Mouse (Mus musculus) macrophage (primary cell): ENCODE measurements around the gene Zfand4. TPM values are rescaled to one million over a fixed set of nuclear protein-coding genes. Genes with fewer than 3 reads are reported as not detected.

ENCODE experiments used
- H3K27ac ChIP-seq: fragments of 350-480 bp; formaldehyde crosslinking; 2 replicates; pipeline ENCODE4 v1.9.0; 2021
- H3K36me3 ChIP-seq: fragments of 350-480 bp; formaldehyde crosslinking; 2 replicates; pipeline ENCODE4 v1.9.0; 2021; ENCODE audit errors: inconsistent target
- H3K4me3 ChIP-seq: fragments of 350-480 bp; formaldehyde crosslinking; 2 replicates; pipeline ENCODE4 v1.9.0; 2021; ENCODE audit errors: inconsistent target
- H3K79me2 ChIP-seq: fragments of 350-480 bp; formaldehyde crosslinking; 2 replicates; pipeline ENCODE4 v1.9.0; 2021; ENCODE audit errors: inconsistent target
- WGBS: methylation state at CpG from one replicate; pipeline ENCODE4 v1.1.7; 2026; ENCODE audit warnings: inconsistent platforms; ENCODE audit not compliant: missing documents; 5-methylcytosine and 5-hydroxymethylcytosine counted together
- polyA plus RNA-seq: library from polyadenylated mRNA; stranded (reverse); fragments of 250-400 nt; gene quantifications from 3 replicates; pipeline ENCODE4 v1.2.4, GENCODE M21; 2018; ENCODE audit warnings: inconsistent platforms

The Zfand4 gene
- polyA plus RNA-seq, 1 experiment from 2014 or later, result 2.6 TPM

DNA sequence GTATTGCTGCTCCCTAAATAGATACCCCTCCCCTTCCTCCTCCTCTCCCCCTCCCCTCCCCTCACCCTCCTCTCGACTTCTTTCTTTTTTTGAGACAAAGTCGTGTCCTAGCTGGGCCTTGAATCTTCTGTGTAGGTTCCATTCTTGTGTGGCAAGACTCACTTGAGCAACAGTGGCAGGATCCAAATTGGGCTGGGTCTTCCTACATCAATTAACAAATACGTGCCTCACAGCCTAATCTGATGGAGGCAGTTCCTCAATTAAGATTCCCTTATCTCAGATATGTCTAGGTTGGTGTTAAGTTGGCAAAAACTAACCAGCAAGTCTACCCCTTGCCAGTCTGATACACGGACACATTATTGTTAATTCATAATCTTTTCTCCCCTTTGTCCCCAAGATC lies 11.7 kb downstream of the Zfand4 start:
- Histone ChIP-seq H3K36me3 (no peaks in the 10 kb centered on the region), H3K4me3 (no peak overlapping the region), H3K27ac (no peak overlapping the region), H3K79me2 (no peaks in the 10 kb centered on the region)
- WGBS, result 62% methylated on average over 4 of the region's 4 CpGs

DNA sequence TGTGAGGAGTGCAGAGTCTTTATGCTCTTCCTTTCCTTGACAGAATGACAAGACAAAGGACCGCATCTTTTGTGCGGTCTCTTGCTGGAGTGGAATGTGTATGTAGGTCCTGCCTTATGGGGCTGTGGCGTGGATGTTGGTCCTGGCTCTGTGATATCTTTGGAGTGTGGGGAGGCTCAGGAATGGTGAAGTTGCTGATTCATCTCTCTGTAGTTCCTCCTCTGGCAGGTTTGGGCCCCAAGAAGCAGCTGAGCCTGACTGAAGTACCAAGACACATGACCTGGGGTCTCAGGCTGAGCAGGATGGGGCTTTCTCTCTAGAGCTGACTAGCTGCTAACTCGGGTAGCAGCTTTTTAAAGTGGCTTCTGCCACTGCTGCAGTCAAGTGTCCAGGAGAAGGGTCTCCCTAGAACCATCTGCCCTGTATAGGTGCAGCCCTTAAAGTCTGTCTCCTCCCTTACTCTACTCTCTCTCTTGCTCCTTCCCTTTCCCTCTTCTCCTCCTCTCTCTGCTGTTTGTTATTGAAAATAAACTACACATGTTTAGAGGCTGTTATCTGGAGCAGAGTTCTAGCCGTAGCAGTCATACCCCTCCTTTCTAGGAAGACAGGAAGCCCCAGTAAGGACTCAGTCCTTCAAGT lies 14.8 kb downstream of the Zfand4 start:
- H3K4me3 ChIP-seq, result no peak overlapping the region
- peak overlapping the region; percentile 22 for H3K27ac ChIP-seq
- 67% methylated on average over 4 of the region's 5 CpGs for WGBS
- H3K79me2 ChIP-seq, result no peaks in the 10 kb centered on the region
- H3K36me3 ChIP-seq, result no peaks in the 10 kb centered on the region

DNA sequence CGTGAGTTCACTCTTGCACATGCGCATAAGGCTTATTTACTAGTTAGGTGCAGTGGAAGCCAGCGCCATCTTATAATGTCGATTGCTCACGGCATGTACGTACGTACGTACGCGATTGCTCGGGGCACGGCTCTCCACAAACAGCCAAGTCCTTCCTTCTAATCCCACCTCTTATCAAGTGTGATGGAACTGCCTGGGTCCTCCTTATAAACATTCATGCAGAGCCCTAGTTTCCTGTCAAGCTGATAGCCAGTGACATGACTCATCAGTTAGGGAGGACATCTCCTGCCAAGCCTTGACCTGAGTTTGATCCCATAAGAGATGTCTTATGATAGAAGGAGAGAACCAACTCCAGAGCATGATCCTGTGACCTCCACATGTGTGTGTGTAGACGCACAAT lies 17.0 kb downstream of the Zfand4 start:
- Histone ChIP-seq H3K4me3 (no peak overlapping the region), H3K79me2 (no peaks in the 10 kb centered on the region), H3K27ac (no peak overlapping the region), H3K36me3 (no peaks in the 10 kb centered on the region)
- 97% methylated on average over 12 of the region's 13 CpGs for whole genome bisulfite sequencing

DNA sequence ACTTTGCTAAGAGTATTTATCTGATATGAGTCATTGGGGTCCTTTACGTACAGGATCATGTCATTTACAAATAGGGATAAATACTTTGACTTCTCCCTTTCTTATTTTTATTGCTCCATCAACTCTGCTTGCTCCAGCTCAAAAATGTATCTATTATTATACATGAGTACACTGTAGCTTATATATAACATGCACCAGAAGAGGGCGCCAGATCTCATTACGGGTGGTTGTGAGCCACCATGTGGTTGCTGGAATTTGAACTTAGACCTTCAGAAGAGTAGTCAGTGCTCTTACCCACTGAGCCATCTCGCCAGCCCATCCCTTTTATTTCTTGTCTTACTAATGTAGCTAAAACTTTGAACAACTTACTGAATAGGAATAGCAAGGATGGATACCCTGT lies 18.5 kb downstream of the Zfand4 start:
- Histone ChIP-seq H3K79me2 (no peaks in the 10 kb centered on the region), H3K4me3 (no peak overlapping the region), H3K27ac (no peak overlapping the region), H3K36me3 (no peaks in the 10 kb centered on the region)
- WGBS, result 69% methylated on average over 4 of the region's 4 CpGs

DNA sequence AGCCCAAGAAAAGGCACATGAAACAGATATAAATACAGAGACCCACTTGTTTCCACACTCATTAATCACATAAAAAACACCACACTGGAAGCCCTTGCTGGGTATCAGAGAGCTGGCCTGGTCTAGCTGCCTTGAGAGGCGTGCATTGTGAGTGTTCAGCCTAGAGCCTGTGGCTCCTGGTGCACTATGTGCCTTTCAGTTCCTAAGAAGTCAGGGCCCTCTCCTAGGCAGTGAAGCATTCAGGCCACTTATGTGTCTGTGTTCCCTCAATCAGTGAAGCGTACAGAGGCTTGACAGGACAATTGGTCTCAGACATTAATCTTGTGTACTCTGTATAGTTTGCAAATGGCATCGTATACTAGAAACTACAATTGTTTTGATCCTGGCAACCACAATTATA lies 19.3 kb downstream of the Zfand4 start:
- no peaks in the 10 kb centered on the region for H3K36me3 ChIP-seq
- WGBS, result 96% methylated on average over 3 of the region's 3 CpGs

DNA sequence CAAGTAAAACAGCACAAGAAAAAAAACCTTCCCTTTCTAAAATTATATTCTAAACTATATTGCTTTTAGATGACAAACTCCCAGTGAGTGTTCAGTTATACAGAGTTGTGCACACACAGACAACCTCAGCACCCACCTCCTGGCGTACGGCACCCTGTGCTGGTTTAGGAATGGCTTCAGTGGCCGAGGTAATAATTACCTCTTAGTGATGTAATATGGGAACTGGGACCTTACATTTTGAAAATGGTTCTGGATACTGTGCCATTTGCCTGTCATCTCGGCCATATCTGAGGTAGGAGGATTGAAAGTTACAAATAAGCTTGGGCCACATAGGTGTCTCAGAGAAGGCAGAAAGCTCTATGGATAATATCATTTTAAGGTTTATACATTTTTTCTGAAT lies 22.3 kb downstream of the Zfand4 start:
- WGBS, result 96% methylated on average over 4 of the region's 4 CpGs
- no peak overlapping the region for H3K4me3 ChIP-seq
- H3K79me2 ChIP-seq, result no peaks in the 10 kb centered on the region
- H3K36me3 ChIP-seq, result no peaks in the 10 kb centered on the region
- no peak overlapping the region for H3K27ac ChIP-seq

More for the DNA sequence above, 19.3 kb downstream of the Zfand4 start:
- no peaks in the 10 kb centered on the region for H3K79me2 ChIP-seq
- no peak overlapping the region for H3K27ac ChIP-seq
- H3K4me3 ChIP-seq, result no peak overlapping the region

DNA sequence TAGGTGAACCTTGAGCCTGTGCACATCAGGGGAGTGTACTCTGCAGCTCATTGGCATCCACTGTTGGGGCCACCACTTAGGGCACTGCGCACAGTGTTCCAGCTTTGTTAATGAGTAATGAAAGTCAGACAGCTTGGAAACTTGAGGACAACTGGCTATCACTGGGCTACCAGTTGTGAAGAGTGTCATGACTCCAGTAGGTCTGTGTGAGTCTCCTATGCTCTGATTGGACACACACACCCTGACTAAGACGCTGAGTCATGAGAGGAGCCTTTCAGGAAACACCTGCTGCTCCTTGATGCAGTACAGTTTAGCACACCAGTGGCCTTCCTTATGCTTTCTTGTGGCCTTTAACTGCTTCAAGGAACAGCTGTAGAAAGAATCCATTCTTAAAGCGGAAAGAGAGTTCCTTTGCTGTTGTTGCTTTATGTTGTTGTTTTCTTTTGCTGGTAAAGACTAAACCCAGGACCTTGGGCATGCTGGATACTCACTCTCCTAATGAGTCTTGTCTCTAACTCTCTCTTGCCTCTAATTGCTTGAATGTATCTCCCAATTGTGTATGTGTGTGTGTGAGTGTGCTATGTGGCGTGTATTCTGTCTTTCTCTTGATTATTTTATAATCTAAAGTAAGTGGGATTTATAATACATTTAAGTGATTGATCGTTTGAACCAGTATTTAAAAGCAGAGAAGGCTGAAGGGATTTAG lies 23.0 kb downstream of the Zfand4 start:
- WGBS, result 45% methylated on average over 5 of the region's 5 CpGs
- Histone ChIP-seq H3K36me3 (no peaks in the 10 kb centered on the region), H3K27ac (no peak overlapping the region), H3K4me3 (no peak overlapping the region), H3K79me2 (no peaks in the 10 kb centered on the region)

DNA sequence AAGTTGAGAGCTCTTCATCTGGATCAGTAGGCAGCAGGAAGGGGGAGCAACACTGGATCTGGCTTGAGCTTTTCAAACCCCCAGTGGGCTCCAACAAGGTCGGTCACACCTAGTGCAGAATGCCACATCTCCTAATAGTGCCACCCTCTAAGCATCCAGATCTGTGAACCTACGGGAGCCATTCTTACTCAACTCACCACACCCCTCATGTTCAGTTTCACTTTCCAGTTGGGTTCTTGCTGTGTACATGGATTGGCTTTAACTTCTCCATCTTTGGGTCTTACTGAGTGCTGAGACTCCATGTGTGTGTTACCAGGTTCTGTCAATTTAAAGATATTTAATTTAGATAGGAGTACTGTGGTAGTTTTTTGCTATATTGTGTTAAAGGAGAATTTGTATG lies 47.4 kb downstream of the Zfand4 start:
- H3K27ac ChIP-seq, result no peak overlapping the region
- no peaks in the 10 kb centered on the region for H3K36me3 ChIP-seq
- no peaks in the 10 kb centered on the region for H3K79me2 ChIP-seq
- H3K4me3 ChIP-seq, result no peak overlapping the region
- 74% methylated on average over 2 of the region's 2 CpGs for WGBS

DNA sequence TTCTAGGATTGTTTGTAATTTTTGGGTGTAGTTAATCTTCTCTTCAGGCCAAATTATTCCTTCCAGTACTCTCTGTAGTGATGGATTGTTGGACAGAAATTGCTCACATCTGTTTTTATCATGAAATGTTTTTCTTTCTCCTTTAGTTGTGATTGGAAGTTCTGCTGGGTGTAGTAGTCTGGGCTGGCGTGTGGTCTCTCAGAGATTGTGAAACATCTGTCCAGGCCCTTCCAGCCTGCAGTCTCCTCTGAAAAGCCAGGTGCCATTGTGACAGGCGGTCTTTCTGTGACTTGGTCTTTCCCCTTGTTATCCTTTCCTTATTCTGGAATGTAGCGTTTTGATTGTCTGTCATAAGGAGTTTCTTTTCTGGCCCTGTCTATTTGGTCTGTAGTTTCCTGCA lies 55.2 kb downstream of the Zfand4 start:
- no peaks in the 10 kb centered on the region for H3K79me2 ChIP-seq
- no peaks in the 10 kb centered on the region for H3K36me3 ChIP-seq
- WGBS, result 90% methylated on average over 3 of the region's 3 CpGs
- H3K4me3 ChIP-seq, result no peak overlapping the region
- no peak overlapping the region for H3K27ac ChIP-seq

DNA sequence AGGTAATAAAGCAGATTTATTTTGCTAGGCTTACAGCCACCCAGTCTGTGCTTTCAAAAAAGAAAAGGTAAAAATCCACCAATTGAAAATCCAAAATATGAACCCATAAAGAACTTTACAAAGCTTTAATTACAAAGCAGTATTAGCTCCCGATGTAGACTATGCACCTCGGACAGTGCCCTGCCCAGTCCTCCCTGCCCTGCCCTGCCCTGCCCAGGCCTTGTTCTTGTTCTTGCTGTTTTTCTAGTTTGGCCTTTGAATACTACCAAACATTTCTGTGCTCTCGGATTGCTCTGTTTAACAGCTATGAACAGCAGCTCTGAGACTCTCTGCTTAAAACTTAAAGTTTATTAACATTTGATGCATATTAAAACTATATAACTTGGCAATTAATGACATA lies 62.6 kb downstream of the Zfand4 start:
- no peak overlapping the region for H3K4me3 ChIP-seq
- H3K27ac ChIP-seq, result no peak overlapping the region
- H3K79me2 ChIP-seq, result no peaks in the 10 kb centered on the region
- H3K36me3 ChIP-seq, result no peaks in the 10 kb centered on the region
- WGBS, result 100% methylated on average over 3 of the region's 3 CpGs

DNA sequence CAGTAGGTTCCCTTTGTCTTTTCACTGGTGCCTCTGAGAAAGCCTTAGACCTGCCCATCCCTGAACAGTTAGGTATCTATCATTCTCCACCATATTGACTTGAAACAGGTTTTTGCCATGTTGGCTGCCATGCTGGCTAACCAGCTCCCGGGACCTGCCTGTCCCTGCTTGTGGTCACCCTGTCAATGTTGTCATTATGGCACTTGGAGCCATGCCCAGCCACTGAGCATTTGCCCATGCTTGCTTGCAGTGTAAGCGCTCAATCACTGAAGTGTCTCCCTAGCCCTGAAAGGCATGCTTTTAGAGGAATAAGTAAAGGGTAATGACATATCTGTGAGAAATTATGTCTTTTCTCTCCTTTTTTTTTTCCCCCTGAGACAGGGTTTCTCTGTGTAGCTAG lies 67.4 kb downstream of the Zfand4 start:
- Histone ChIP-seq H3K79me2 (no peaks in the 10 kb centered on the region), H3K27ac (no peak overlapping the region), H3K4me3 (no peak overlapping the region), H3K36me3 (no peaks in the 10 kb centered on the region)
- 80% methylated on average over 1 of the region's 2 CpGs for WGBS

DNA sequence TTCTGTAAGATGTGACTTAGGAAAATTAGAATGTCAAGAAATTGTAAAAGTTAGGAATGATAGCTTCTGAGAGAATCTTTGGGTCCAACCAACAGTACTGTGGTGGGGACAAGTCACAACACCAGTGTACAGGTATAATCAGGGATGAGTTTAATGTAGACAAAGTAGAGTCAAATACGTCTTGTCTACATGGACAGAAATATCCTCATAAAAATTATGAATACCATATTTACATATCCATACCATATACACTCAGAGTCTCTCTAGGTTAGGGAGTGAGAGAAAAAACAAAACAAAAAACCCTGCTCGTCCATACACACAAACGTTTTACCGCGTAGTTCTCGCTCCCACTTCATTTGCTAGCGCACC lies 73.4 kb downstream of the Zfand4 start:
- WGBS, result 3% methylated on average over 7 of the region's 7 CpGs
- Histone ChIP-seq H3K36me3 (no peaks in the 10 kb centered on the region; the same call in 1 of the 2 replicates), H3K79me2 (peaks cover 43% of the 10 kb centered on the region), H3K4me3 (peak overlapping the region; percentile 30), H3K27ac (no peak overlapping the region)

DNA sequence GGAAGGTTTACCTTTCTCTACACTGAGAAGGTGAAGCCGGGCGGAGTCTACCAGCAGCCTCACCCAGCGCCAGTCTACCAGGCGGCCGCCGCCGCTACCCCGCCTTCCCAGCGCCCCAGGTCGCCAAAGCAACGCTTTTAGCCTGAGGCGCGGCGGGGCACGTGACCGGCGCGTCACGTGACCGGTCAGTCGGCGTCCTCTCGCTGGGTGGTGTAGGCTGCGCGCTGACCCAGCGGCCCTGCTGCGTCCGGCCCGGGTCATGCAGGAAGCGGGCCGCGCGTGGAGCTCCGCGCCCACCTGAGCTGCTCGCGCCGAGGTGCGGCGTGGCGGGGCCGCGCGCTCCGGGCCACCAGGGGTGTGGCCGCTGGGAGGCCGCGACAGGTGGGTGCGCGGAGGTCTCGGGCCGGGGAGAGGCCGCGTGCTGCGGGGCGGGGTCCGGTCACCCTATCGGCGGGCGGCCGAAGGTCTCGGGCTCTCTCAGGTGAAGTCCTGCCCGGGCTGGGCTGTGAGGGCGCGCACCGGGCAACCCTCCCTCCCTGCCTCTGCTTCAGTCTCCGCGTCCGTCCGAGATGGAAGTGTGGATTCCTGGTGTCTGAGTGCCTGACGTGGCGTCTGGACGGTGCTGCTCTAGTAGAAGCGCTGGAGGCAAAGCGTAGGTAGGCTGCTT lies 73.9 kb downstream of the Zfand4 start, which contains the start of gene March8:
March8 (plus strand) TSS at position 190 of the 667 bp plus-strand sequence.
- no peaks in the 10 kb centered on the region; the same call in 1 of the 2 replicates for H3K36me3 ChIP-seq
- peaks cover 48% of the 10 kb centered on the region for H3K79me2 ChIP-seq
- H3K27ac ChIP-seq, result peak within 1 kb of the TSS; percentile 38; the same call in 1 of the 2 replicates
- H3K4me3 ChIP-seq, result peak within 1 kb of the TSS; percentile 64
- WGBS, result 0% methylated on average over 74 of the region's 75 CpGs

DNA sequence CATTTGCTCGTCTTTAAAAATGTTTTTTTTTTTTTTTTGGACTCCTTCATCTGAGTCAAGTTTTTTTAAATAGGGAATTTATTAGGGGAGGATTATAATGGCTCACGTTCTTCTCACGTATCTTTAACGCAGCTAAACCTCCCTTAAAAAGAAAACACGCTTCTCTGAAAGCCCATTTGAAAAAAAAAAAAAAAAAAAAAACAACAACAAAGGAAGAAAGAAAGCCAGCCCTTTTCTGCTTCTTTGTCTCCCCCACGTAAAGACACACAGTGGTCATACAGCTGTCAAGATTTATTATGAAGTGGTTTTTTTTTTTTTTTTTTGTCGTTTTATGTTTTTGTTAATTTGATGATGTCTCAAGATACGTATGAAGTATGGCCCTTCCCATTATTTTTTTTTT lies 74.5 kb downstream of the Zfand4 start:
- Histone ChIP-seq H3K4me3 (peak overlapping the region; percentile 64), H3K27ac (peak overlapping the region; percentile 38; the same call in 1 of the 2 replicates), H3K79me2 (peaks cover 54% of the 10 kb centered on the region), H3K36me3 (no peaks in the 10 kb centered on the region; the same call in 1 of the 2 replicates)
- 20% methylated on average over 7 of the region's 8 CpGs for WGBS

DNA sequence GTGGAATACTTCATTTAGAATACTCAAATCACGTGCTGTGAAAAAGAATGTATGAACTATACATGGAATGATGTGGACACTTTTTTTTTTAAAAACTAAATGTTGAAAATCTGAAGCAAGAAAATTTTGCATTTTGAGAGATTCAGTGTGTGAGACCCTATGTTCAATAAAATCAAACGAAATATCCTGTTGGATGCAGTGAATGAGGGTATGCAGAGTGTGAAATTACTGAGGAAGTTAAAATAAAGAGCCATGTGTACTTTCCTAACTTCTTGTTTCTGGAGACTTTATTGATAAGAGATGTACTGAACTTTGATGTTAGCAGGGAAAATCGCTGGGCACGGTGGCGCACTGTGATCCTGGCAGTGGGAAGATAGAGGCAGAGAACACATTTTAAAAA lies 75.1 kb downstream of the Zfand4 start:
- WGBS, result 95% methylated on average over 5 of the region's 5 CpGs
- Histone ChIP-seq H3K27ac (no peak overlapping the region), H3K79me2 (peaks cover 59% of the 10 kb centered on the region), H3K36me3 (no peaks in the 10 kb centered on the region; the same call in 1 of the 2 replicates), H3K4me3 (peak overlapping the region; percentile 64)
